Mouse (Mus musculus): Measurements from ENCODE around the gene Soat2. TPM values are rescaled to one million over a fixed set of nuclear protein-coding genes. Genes with fewer than 3 reads are reported as not detected.

The Soat2 gene
- not detected in 2 replicates for polyA plus RNA-seq (2012; ENCODE audit: insufficient read depth, insufficient read length, low replicate concordance, missing spikeins)

DNA sequence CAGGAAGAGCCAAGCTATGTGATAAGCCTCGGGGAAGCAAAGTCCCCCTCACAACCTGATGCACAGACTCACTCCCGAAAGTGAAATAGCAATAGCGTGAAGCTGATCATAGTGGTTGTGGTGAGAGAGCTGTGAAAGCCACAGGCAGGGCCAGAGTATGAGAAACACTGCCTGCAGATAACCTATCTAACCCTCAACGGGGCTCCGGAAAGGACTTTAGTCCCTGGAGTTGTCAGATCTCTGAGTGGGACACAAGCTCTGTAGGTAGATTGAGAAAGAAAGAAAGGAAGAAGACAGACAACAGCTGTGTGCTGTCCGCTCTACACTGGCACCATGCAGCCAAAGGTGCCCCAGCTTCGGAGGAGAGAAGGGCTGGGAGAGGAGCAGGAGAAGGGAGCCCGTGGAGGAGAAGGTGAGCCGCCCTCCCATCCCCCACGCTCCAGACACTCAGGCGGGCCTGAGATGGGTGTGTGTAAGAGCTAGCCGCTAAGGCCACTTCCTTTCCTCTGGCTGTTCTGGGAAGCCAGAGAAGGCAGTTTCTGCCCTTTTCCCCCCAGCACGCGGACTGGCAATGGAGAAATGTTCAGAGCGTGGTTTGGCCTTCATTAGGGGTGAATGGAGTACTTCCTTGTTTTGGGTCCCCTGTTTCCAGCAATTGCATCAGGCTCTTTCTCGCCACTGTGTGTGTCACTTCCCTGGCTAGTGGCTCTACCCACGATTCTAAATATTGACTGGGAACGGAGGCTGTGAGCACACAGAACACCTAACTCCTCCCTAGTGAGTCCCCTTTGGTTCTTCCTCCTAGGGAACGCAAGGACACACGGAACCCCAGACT, at the start of gene Soat2:
Soat2 (plus strand) TSS at position 226 of the 835 bp plus-strand sequence.
- Histone ChIP-seq H3K27ac (ENCODE audit: insufficient read depth, low read depth, low read length) (no peak within 1 kb of the TSS), H3K4me1 (ENCODE audit: control insufficient read depth, insufficient read depth, low read length) (0 out of 2 replicates have a peak, but pooled peaks cover 3% of the 10 kb centered on the region), H3K4me3 (ENCODE audit: insufficient read depth, low read depth, low read length) (no peak within 1 kb of the TSS)
- TF ChIP-seq POLR2A (IDR thresholded peaks at IDR 0.05; ENCODE audit: insufficient read depth, low read depth, low read length) (no peak), CTCF (IDR thresholded peaks at IDR 0.05; ENCODE audit: insufficient read depth, low read depth, low read length) (no peak)
- WGBS, result 62% methylated on average over 20 of the region's 20 CpGs

DNA sequence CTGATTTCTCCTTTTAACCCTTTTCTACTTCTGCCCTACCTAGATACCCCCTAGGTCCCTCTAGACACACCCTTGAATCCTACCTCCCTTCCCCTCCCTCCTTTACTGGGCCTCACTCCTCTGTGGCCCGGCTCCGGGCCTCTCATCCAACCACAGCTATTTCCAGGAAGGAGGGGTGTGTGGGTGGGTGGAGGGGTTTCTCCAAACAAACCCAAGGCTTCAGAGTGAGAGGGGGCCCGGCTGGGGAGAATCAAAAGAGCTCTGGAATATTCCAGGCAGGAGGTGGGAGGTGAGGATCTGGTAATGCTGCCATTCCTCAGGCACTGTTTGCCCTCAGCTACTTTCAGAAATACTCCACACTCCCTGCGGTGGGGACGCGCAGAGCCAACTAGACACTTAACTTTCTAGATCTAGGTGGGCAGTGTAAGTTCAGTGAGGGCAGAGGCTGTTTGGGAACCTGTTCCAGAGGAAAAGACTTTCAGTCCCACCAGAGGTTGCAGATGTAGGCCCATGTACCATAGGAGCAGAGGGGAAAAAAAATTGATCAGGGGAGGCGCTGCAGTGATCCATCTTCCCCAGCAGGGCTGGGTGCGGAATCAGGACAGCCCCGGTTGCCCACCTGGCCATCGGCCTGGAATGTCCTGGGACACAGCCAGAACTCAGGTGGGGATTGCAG, 49.2 kb upstream of the Soat2 start:
- Histone ChIP-seq H3K27ac (ENCODE audit: insufficient read depth, low read depth, low read length) (peak overlapping the region; percentile 38), H3K4me1 (ENCODE audit: control insufficient read depth, insufficient read depth, low read length) (peaks cover 60% of the 10 kb centered on the region), H3K4me3 (ENCODE audit: insufficient read depth, low read depth, low read length) (peak overlapping the region; percentile 60)
- WGBS, result 49% methylated on average over 10 of the region's 10 CpGs
- TF ChIP-seq POLR2A (IDR thresholded peaks at IDR 0.05; ENCODE audit: insufficient read depth, low read depth, low read length) (no peak), CTCF (IDR thresholded peaks at IDR 0.05; ENCODE audit: insufficient read depth, low read depth, low read length) (peak; percentile 46; the same call in 1 of the 2 replicates)

DNA sequence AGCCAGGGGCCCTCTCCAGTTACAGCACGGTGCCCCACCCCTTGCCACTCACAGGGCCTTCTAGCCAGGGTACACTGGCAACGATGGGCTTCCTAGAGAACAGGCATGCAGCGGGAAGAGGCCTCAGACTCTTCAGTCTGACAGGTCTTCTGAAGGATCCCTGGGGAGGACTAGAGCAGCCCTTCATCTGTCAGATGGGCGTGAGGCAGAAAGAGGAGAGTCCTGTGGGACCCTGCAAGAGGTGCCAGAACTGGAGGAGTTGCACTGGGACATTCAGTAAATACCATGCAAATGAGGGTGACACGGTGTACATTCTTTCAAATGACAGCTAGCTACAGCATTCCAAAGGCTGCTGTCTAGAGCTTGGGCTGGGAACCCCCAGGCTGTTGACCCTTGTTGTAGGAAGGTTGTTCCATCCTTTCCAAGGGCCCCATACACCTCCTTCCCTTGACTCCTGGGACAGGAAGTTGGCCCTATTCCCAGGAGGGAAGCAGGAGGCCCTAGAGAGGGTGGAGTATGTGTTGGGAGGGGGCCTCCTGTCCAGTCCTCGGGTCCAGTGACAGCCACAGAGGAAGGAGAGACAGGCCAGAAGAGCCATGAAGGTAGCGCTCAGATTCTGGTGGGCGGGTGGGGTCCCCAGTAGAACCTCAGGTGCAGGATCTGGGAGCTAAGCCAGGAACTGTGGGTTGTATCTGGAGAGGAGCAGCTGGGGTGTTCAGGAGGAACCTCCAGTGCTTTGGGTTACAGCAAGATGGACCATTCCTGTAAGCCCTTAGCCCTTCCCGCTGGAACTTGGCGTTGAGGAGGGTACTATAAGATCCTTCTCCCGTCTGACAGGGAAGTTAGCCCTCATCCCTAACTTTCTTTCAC, 48.4 kb upstream of the Soat2 start:
- 62% methylated on average over 11 of the region's 11 CpGs for WGBS
- peak overlapping the region; percentile 2 for H3K4me3 ChIP-seq (ENCODE audit: insufficient read depth, low read depth, low read length)
- H3K27ac ChIP-seq (ENCODE audit: insufficient read depth, low read depth, low read length), result peak overlapping the region; percentile 37
- TF ChIP-seq POLR2A (IDR thresholded peaks at IDR 0.05; ENCODE audit: insufficient read depth, low read depth, low read length), result no peak
- TF ChIP-seq CTCF (IDR thresholded peaks at IDR 0.05; ENCODE audit: insufficient read depth, low read depth, low read length), result no peak
- H3K4me1 ChIP-seq (ENCODE audit: control insufficient read depth, insufficient read depth, low read length), result peaks cover 64% of the 10 kb centered on the region

DNA sequence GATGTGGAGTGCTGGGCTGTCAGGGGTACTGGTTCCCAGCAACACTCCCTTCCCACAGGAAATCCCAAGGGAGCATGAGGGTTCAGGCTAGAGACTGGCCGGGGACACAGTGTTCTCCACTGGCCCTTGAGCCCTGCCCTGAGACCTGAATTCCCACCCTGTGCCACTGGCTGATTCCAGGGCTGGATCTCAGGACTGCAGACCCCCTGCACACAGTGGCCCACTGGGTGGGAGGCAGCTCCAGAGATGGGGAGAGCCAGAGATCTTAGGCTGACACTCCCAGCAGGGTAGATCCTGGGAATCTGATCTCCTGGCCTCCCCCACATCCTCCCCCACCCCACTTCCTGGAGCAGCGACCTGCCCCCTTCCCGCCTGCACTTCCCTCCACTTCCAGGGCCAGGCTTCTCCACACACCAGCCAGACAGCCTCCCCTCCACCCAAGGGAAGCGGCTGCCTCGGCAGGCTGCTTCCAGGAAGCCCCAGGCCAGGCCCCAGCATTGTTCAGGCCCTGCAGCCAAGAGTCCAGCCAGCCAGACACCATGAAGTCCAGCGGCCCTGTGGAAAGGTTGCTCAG, 47.7 kb upstream of the Soat2 start:
- TF ChIP-seq CTCF (IDR thresholded peaks at IDR 0.05; ENCODE audit: insufficient read depth, low read depth, low read length), result no peak
- TF ChIP-seq POLR2A (IDR thresholded peaks at IDR 0.05; ENCODE audit: insufficient read depth, low read depth, low read length), result no peak
- 55% methylated on average over 6 of the region's 6 CpGs for WGBS
- Histone ChIP-seq H3K4me1 (ENCODE audit: control insufficient read depth, insufficient read depth, low read length) (peaks cover 66% of the 10 kb centered on the region), H3K4me3 (ENCODE audit: insufficient read depth, low read depth, low read length) (peak overlapping the region; percentile 20), H3K27ac (ENCODE audit: insufficient read depth, low read depth, low read length) (peak overlapping the region; percentile 64)

DNA sequence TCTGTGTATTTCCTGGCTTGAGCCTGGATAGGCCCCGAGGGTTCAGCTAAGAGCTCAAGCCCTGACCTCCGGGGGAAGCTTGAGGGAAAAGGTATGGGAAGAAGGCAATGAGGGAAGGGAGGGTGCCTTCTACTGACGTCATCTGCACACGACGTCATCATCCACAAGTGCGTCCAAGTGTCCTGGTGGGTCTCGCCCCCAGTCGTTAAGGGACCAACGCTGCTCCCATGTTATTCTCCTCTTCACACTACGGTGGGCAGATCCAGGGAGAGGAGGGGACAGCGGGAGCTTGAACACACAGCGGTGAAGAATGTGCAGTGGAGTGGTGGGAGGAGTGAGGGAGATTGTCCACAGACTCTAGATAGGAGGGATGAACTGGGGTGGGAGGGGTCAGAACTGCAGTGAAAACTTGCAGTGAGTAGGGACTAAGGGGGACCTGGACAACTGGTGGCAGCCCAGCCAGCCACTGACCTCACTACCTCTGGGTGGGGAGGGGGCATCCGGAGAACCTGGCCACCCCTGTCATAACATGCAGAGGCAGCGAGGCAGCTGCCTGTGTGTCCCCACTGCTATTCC, 46.9 kb upstream of the Soat2 start:
- no peak; the same call in 1 of the 2 replicates for TF ChIP-seq POLR2A (IDR thresholded peaks at IDR 0.05; ENCODE audit: insufficient read depth, low read depth, low read length)
- TF ChIP-seq CTCF (IDR thresholded peaks at IDR 0.05; ENCODE audit: insufficient read depth, low read depth, low read length), result no peak
- WGBS, result 21% methylated on average over 14 of the region's 14 CpGs
- Histone ChIP-seq H3K27ac (ENCODE audit: insufficient read depth, low read depth, low read length) (peak overlapping the region; percentile 64), H3K4me3 (ENCODE audit: insufficient read depth, low read depth, low read length) (peak overlapping the region; percentile 20), H3K4me1 (ENCODE audit: control insufficient read depth, insufficient read depth, low read length) (peaks cover 72% of the 10 kb centered on the region)

DNA sequence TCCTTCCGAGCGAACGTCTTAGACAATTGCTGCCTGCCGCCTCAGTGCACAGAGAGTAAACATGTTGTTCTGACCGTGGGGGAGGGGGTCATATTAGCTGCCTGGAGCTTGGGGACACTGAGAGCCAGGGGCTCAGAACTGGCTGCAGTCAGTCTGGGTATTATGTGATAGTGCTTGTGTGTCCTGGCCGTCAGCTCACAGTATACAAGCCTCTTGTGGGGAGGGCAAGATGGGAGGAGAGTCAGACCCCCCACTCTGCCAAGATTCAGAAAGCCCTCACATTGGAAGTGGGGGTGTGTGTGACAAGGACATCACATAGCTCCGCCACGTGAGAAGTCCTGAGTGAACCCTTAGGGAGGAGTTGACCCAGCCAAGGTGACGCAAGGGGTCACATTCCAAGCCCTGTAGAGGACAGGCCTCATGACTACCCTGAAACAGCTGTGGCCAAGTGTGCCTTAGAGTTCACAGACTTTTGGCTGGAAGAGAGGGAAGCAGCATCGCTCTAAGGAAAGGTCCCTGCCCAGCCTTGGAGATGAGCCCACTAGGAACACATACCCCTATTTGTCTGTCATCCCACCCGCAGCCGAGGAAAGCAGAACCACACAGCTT, 46.3 kb upstream of the Soat2 start:
- H3K4me1 ChIP-seq (ENCODE audit: control insufficient read depth, insufficient read depth, low read length), result peaks cover 76% of the 10 kb centered on the region
- H3K27ac ChIP-seq (ENCODE audit: insufficient read depth, low read depth, low read length), result peak overlapping the region; percentile 64
- TF ChIP-seq POLR2A (IDR thresholded peaks at IDR 0.05; ENCODE audit: insufficient read depth, low read depth, low read length) (no peak), CTCF (IDR thresholded peaks at IDR 0.05; ENCODE audit: insufficient read depth, low read depth, low read length) (no peak)
- WGBS, result 29% methylated on average over 12 of the region's 12 CpGs
- H3K4me3 ChIP-seq (ENCODE audit: insufficient read depth, low read depth, low read length), result peak overlapping the region; percentile 20; the same call in 1 of the 2 replicates

DNA sequence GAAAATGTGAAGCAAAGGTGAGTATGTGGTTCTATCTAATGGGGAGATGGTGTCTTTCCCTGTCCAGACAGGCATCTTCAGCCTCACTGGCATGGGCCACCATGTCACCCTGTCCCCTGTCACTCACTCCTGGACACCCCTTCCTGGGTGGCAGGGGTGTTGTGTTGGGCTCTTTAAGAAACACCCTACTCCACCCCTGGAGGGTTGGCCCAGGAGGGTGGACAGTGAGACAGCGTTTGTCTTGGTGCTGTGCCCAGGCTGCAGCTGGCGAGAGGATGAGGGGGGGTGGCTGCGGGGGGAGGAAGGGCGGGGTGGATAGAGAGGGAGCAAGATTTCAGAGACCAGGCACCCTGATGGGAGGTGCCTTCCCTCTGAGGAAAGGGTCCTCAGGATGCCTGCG, 45.0 kb upstream of the Soat2 start:
- no peak overlapping the region for H3K4me3 ChIP-seq (ENCODE audit: insufficient read depth, low read depth, low read length)
- TF ChIP-seq POLR2A (IDR thresholded peaks at IDR 0.05; ENCODE audit: insufficient read depth, low read depth, low read length), result no peak
- no peak for TF ChIP-seq CTCF (IDR thresholded peaks at IDR 0.05; ENCODE audit: insufficient read depth, low read depth, low read length)
- WGBS, result 14% methylated on average over 5 of the region's 5 CpGs
- no peak overlapping the region for H3K27ac ChIP-seq (ENCODE audit: insufficient read depth, low read depth, low read length)
- peaks cover 74% of the 10 kb centered on the region for H3K4me1 ChIP-seq (ENCODE audit: control insufficient read depth, insufficient read depth, low read length)

All from olfactory bulb, adult 2 months (tissue).